Mouse (Mus musculus) hindbrain, embryonic 12.5 days (tissue): ENCODE results near the gene Slc12a1. TPM values are rescaled to one million over a fixed set of nuclear protein-coding genes. Genes with fewer than 3 reads are reported as not detected.
A peak's percentile ranks its signal among the peaks of the same experiment; 100 is the strongest.
"Not testable (repeated sequence)": the region's sequence is repeated elsewhere in the genome, so short reads cannot be mapped to it uniquely, and the experiment has no call there.

Source experiments
- ATAC-seq: fragments of 200-750 bp; cut with Nextera tagmentation; 2 replicates; pipeline ENCODE4 v1.8.0; 2017; ENCODE audit warnings: moderate TSS enrichment; ENCODE audit not compliant: low FRiP score
- H3K27ac ChIP-seq: fragments of 300-500 bp; sonication (generic); 2 replicates; pipeline ENCODE4 v1.5.1; 2016; ENCODE audit warnings: mild to moderate bottlenecking
- H3K27me3 ChIP-seq: fragments of 300-500 bp; sonication (generic); 2 replicates; pipeline ENCODE4 v1.6.1; 2016; ENCODE audit warnings: mild to moderate bottlenecking
- H3K36me3 ChIP-seq: fragments of 300-500 bp; sonication (generic); 2 replicates; pipeline ENCODE4 v1.6.1; 2016; ENCODE audit warnings: mild to moderate bottlenecking
- H3K4me1 ChIP-seq: fragments of 300-500 bp; sonication (generic); 2 replicates; pipeline ENCODE4 v1.6.1; 2016
- H3K4me2 ChIP-seq: fragments of 300-500 bp; sonication (generic); replicated peaks from 2 replicates; pipeline ENCODE4 v1.6.1; 2016; ENCODE audit warnings: mild to moderate bottlenecking
- H3K4me3 ChIP-seq: fragments of 300-500 bp; sonication (generic); 2 replicates; pipeline ENCODE4 v1.5.1; 2016; ENCODE audit warnings: mild to moderate bottlenecking
- H3K9ac ChIP-seq: fragments of 300-500 bp; sonication (generic); 2 replicates; pipeline ENCODE4 v1.6.1; 2016; ENCODE audit warnings: mild to moderate bottlenecking, moderate library complexity
- H3K9me3 ChIP-seq: fragments of 300-500 bp; sonication (generic); replicated peaks from 2 replicates; pipeline ENCODE4 v1.6.1; 2016; ENCODE audit warnings: mild to moderate bottlenecking
- WGBS: fragments of 180-500 bp; shearing (Covaris S2); methylation state at CpG from one replicate; pipeline ENCODE4 v1.1.7; 2016; 5-methylcytosine and 5-hydroxymethylcytosine counted together
- polyA plus RNA-seq: library from polyadenylated mRNA; unstranded; fragments of >200 nt; fragmentation: Nextera tagmentation; extraction: Ambion mirVana; gene quantifications from 2 replicates; pipeline ENCODE4 v1.2.1, GENCODE M21; 2016

The Slc12a1 gene
- polyA plus RNA-seq: 0.05 and 0.19 TPM in 2 replicates

DNA sequence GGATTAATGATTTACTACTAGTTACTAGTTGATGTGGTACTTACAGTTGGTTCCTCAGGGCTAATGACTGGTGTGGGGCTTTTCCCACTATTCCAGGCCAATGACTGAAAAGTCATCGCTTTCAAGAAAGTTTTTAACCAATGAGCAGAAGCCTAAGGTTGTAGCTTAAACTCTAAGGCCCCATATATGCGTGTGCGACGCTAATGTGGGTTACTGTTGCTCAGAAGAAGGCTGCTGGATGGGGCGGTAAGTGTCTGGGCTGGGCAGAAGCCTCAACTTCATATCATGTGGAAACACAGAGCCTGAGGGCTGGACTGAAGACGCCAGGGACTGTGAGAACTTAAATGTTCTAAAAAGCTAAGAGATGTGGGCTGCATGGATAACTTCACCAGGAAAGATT, at the start of gene Slc12a1:
Gene Slc12a1 (plus strand): TSS at position 118 of the 400 bp plus-strand sequence.
- H3K4me1 ChIP-seq: 0 out of 2 replicates have a peak, but pooled peaks cover 7% of the 10 kb centered on the region
- no peak for ATAC-seq
- no peak within 1 kb of the TSS for H3K9ac ChIP-seq
- H3K27ac ChIP-seq: no peak within 1 kb of the TSS
- no peaks in the 10 kb centered on the region for H3K36me3 ChIP-seq
- H3K9me3 ChIP-seq: no peaks in the 10 kb centered on the region
- 92% methylated on average over 6 of the region's 6 CpGs for WGBS
- H3K4me3 ChIP-seq: no peak within 1 kb of the TSS
- no peaks in the 10 kb centered on the region for H3K27me3 ChIP-seq
- H3K4me2 ChIP-seq: no peak within 1 kb of the TSS

DNA sequence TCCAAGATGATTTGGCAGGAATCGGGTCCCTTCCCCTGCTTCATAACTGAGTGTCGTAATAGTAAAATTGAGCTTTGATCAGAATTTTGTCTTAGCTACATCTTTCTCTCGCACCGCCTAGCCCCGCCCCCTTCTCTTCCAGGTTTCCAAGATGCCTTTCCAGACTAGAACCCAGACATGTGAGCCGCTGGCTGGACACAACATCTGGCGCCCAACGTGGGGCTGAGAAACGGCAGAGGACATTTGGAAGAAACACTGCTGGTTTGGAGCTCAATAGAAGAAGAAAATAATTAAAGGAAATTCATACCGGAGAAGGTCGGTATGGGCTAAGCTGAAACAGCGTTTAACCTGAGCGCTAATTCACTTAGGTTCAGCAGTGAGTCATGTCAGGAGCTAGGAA, 47.8 kb upstream of the Slc12a1 start:
- H3K4me2 ChIP-seq, H3K9ac ChIP-seq, ATAC-seq, H3K27me3 ChIP-seq, H3K4me1 ChIP-seq, H3K9me3 ChIP-seq, H3K27ac ChIP-seq, H3K4me3 ChIP-seq: not testable (repeated sequence)
- WGBS: 97% methylated on average over 13 of the region's 13 CpGs
- H3K36me3 ChIP-seq: peaks cover 50% of the 10 kb centered on the region

DNA sequence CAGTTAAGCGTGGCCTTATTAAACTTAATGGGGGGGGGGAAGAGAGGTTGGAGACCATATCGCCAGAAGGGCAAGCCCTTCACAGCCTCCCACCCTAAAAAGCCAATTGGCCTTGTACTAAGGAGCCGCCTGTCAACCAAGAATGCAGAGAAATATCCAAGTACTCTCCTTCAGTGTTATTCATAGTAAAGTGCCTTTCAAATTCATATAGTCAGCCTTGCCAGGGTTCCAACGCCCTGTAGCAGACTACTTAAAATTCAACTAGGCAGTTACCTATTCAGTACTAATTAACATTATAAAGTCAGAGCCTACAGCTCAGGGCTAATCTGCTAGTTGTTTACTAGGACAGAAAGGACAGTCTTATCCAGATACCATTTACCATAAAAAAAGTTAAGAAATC, 45.8 kb upstream of the Slc12a1 start:
- not testable (repeated sequence) for H3K4me3 ChIP-seq, H3K4me2 ChIP-seq, H3K27ac ChIP-seq, H3K9ac ChIP-seq, H3K9me3 ChIP-seq, ATAC-seq, H3K27me3 ChIP-seq, H3K4me1 ChIP-seq
- WGBS: 88% methylated on average over 4 of the region's 4 CpGs
- peaks cover 44% of the 10 kb centered on the region for H3K36me3 ChIP-seq

DNA sequence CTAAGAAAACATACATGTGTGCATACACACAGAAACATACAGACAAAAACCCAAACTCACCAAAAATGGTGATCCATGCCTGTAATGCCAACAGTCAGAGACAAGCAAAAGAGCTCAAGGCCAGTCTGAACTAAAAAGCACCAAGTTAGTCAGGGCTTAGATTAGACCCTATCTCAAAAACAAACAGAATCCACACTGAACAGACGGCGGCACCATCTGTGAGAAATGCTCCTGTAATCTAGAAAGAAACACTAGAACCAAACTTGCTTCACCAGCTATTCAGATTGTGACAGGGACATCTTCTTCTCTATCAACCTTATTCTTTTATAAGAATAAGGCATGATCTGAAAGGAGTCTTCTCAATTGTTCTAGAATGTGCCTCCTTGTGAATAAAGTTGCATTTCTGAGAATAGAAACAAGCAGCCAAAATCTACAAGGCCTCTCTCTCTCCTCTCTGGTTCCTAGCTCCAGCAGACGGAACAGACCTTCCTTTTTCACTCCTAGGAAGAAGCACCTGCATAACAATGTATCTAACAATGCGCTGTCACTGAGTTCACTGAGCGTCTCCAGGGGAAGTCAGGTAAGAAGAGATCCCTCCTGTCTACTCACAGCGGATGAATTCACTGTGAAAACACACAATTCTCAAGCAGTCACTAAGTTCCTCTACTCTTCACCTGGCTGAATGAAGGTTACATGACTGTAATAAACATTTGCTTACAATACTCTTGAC, 32.8 kb upstream of the Slc12a1 start:
- Histone ChIP-seq H3K27me3 (no peaks in the 10 kb centered on the region), H3K4me2 (0 out of 2 replicates have a peak overlapping the region, but pooled peaks have one; percentile 11), H3K4me3 (no peak overlapping the region), H3K36me3 (peaks cover 11% of the 10 kb centered on the region; the same call in 1 of the 2 replicates), H3K4me1 (peaks cover 18% of the 10 kb centered on the region), H3K9me3 (no peaks in the 10 kb centered on the region), H3K9ac (no peak overlapping the region), H3K27ac (no peak overlapping the region)
- 73% methylated on average over 6 of the region's 6 CpGs for WGBS
- no peak for ATAC-seq

DNA sequence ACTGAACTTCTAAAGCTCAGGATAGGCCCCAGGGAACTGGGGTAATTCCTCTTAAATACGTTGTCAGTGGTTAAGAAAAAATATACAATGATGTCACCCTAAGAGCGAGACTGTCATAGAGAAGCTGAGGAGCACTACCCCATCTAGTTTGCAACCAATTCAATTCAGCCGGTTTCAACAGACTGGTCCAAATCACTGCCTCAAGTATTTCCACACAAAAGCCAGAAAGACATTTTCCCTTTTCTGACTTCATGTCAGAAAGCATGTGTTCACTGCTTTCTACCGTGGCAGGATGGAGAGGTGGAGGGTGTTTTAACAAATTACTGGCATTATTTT, 30.0 kb upstream of the Slc12a1 start:
- peak overlapping the region; percentile 65 for H3K4me3 ChIP-seq
- WGBS: 8% methylated on average over 4 of the region's 4 CpGs
- no peak for ATAC-seq

DNA sequence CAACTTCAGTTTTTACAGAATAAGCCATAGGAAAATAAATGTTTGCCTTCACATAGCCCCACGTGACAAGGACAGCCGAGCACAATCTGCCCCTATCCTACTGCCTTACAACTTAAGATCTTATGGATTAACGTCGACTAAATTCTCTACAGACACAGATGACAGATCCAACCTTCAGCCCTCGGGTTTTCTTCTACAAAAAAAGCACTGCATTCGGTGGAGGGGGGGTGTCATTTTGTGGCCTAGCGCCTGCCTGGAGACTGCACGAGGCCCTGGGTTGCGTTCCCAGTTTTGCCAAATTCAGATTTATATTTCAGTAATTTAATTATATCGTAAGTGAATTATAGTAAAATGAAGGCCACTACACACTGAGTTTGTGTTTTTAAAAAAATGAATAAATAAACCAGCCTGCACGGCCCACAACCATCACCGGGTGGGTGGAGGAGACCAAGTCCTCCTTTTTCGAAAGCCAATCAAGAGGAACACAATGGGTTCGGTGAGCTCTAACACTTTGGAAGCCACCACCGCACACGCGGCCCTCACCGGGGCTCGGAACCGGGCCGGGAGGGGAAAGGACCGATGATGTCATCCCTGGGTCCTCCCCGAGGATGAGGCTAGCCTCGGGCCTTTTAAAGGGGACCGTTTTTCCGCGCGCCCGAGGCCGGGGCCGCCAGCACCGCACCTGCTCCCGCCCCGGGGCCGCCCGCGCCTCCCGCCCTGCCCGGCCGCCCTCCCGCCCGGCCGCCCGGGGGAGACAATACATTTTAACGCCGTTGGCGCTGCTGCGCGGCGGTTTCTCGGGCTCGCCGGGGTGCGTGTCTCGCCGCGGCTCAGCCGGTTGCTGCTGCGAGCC, 29.5 kb upstream of the Slc12a1 start:
- Histone ChIP-seq H3K36me3 (no peaks in the 10 kb centered on the region), H3K9me3 (no peaks in the 10 kb centered on the region), H3K4me1 (peaks cover 18% of the 10 kb centered on the region), H3K9ac (peak overlapping the region; percentile 94), H3K4me3 (peak overlapping the region; percentile 65), H3K4me2 (peak overlapping the region; percentile 66), H3K27me3 (no peaks in the 10 kb centered on the region), H3K27ac (peak overlapping the region; percentile 93)
- under 1% methylated on average over 46 of the region's 59 CpGs for WGBS
- ATAC-seq: peak; percentile 81

More for the DNA sequence above, 30.0 kb upstream of the Slc12a1 start:
- Histone ChIP-seq H3K9ac (peak overlapping the region; percentile 94), H3K4me1 (peaks cover 18% of the 10 kb centered on the region), H3K4me2 (peak overlapping the region; percentile 66), H3K27me3 (no peaks in the 10 kb centered on the region), H3K9me3 (no peaks in the 10 kb centered on the region), H3K27ac (peak overlapping the region; percentile 93), H3K36me3 (no peaks in the 10 kb centered on the region)

DNA sequence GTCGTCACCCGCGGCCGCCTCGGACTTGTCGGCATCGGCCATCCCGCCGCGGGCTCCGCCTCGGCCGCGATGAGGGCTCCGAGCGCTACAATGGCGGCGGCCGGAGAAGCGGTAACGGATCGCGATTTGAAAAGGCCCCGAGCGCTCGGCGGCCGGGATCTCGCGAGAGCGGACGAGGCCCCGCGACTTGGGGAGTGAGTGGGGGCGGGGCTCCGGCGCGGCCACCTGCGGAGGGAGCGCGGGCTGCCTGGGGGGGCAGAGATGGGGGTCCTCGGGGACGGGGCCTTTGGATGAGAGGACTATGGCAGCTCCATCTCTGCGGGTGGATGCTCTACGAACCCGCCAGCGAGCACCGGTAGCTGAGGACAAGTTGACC, 28.8 kb upstream of the Slc12a1 start, which contains the start of gene Myef2:
Gene Myef2 (minus strand): TSS at position 185 of the 376 bp plus-strand sequence.
- peak; percentile 87 for ATAC-seq
- WGBS: under 1% methylated on average over 41 of the region's 48 CpGs
- no peaks in the 10 kb centered on the region for H3K9me3 ChIP-seq
- no peaks in the 10 kb centered on the region for H3K36me3 ChIP-seq
- peak within 1 kb of the TSS; percentile 65 for H3K4me3 ChIP-seq
- peaks cover 18% of the 10 kb centered on the region for H3K4me1 ChIP-seq
- no peaks in the 10 kb centered on the region for H3K27me3 ChIP-seq
- H3K4me2 ChIP-seq: peak within 1 kb of the TSS; percentile 66
- H3K27ac ChIP-seq: peak within 1 kb of the TSS; percentile 93
- H3K9ac ChIP-seq: peak within 1 kb of the TSS; percentile 94

DNA sequence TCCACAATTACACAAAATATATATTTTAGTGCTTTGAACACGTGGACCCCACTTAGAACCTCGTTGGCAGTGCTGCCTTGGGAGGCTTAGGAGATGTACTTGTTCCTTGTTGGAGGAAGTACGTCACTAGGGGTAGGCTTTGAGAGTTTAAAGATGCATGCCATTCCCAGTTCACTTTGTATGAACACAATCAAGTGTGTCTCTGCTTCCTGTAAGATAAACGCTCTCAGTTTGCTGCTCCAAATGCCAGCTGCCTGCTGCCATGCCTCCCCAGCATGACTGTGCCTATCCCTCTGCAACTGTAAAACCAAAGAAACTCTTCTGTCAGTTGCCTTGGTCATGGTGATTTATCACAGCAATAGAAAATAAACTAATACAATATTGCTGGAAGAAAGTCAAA, 26.5 kb upstream of the Slc12a1 start:
- H3K27ac ChIP-seq: no peak overlapping the region
- H3K9ac ChIP-seq: no peak overlapping the region
- no peak overlapping the region for H3K4me2 ChIP-seq
- no peak overlapping the region for H3K4me3 ChIP-seq
- no peak for ATAC-seq
- no peaks in the 10 kb centered on the region for H3K27me3 ChIP-seq
- H3K36me3 ChIP-seq: no peaks in the 10 kb centered on the region
- H3K9me3 ChIP-seq: no peaks in the 10 kb centered on the region
- H3K4me1 ChIP-seq: peaks cover 11% of the 10 kb centered on the region
- 34% methylated on average over 4 of the region's 4 CpGs for WGBS

DNA sequence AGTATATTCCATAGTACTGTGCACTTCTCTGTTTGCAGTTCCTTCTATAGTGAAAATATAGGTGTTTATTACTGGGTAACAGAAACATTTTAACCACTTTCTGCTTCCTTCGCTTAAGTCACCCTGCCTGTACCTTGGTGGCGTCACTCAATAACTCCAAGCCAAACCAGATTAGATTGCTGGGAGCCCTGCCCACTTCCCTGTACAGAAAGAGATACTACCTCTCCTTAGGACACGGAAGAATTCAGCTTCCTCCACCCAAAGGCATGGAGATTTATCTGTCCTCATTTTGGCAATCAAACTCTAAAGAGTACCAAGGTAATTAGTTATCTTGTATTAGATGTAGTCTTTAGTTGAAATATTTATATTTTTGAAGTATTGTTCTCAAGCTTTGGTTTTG, 25.5 kb upstream of the Slc12a1 start:
- Histone ChIP-seq H3K36me3 (no peaks in the 10 kb centered on the region), H3K27me3 (no peaks in the 10 kb centered on the region), H3K4me2 (no peak overlapping the region), H3K4me1 (peaks cover 3% of the 10 kb centered on the region), H3K4me3 (no peak overlapping the region), H3K9ac (no peak overlapping the region), H3K27ac (no peak overlapping the region), H3K9me3 (no peaks in the 10 kb centered on the region)
- 86% methylated on average over 3 of the region's 3 CpGs for WGBS
- ATAC-seq: no peak

DNA sequence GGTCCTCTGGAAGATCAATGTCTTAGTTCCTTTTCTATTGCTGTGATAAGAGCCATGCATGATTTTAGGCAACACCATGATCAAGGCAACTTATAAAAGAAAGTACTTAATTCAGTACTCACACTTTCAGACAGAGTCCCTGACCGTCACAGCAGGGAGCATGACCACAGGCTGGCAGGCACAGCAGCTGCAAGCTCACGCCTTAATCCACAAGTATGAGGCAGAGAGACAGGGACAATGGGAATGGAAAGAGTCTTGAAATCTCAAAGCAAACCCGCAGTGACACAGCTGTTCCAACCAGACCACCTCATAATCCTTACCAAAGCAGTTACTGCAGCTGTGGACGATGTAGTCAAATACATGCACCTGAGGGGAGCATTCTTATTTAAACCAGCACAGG, 18.2 kb upstream of the Slc12a1 start:
- Histone ChIP-seq H3K27ac (no peak overlapping the region), H3K27me3 (no peaks in the 10 kb centered on the region), H3K9me3 (no peaks in the 10 kb centered on the region), H3K4me1 (peaks cover 8% of the 10 kb centered on the region), H3K4me2 (no peak overlapping the region), H3K9ac (no peak overlapping the region), H3K4me3 (no peak overlapping the region), H3K36me3 (no peaks in the 10 kb centered on the region)
- ATAC-seq: no peak
- 31% methylated on average over 4 of the region's 4 CpGs for WGBS

DNA sequence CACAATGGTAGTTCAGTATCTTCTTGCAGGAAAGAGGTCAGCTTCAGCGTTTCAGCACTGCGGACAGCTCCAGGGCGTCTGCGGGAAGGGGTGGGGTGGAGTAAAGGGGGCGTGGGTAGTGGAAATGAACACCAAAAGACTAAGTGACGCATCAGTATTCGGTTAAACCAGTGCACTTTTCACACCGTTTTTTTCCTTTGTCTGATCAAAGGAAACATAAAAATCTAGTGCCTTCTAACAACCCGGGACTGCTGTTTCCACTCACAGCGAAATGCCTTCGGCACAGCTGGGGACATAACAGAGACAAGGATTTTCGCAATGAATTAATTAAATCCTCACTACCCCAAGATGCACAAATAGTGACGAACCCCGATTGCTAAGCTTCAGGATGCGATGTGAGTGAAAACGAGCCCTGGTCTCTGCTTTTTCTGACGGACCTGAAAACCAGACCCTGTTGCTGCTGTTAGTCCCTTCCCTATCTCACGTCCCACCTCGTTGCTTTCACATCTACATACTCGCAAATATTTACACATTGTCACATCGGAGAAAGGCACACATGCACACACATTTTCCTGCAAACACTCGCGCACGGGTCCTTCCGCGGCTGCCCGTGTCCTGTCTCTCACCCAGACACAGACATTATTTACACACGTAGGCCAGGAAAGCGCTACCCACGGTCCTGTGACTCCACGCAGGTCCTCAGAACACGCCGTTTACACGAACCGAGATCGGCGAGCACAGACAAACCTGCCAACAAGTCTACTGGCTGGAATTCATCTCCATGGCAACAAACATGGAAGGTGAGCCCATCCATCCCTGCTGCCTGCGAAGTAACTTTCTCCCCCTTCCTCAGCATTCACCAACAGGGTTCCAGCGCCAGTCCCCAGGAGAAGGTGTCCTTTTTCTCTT, 16.1 kb upstream of the Slc12a1 start, which contains the start of gene Ctxn2:
Gene Ctxn2 (plus strand): TSS at position 790 of the 909 bp plus-strand sequence.
- H3K4me3 ChIP-seq: peak within 1 kb of the TSS; percentile 42
- no peaks in the 10 kb centered on the region for H3K36me3 ChIP-seq
- ATAC-seq: peak; percentile 61
- no peaks in the 10 kb centered on the region for H3K9me3 ChIP-seq
- H3K4me2 ChIP-seq: peak within 1 kb of the TSS; percentile 75
- 0 out of 2 replicates have a peak within 1 kb of the TSS, but pooled peaks have one; percentile 30 for H3K27ac ChIP-seq
- WGBS: under 1% methylated on average over 39 of the region's 39 CpGs
- H3K4me1 ChIP-seq: peaks cover 8% of the 10 kb centered on the region
- peak within 1 kb of the TSS; percentile 29; the same call in 1 of the 2 replicates for H3K9ac ChIP-seq
- H3K27me3 ChIP-seq: no peaks in the 10 kb centered on the region
